Mouse (Mus musculus) olfactory bulb, adult 2 months (tissue): Measurements from ENCODE around the gene BC035044. TPM values are rescaled to one million over a fixed set of nuclear protein-coding genes. Genes with fewer than 3 reads are reported as not detected.
"Not testable (repeated sequence)": the region's sequence is repeated elsewhere in the genome, so short reads cannot be mapped to it uniquely, and the experiment has no call there.

ENCODE experiments used
- H3K27ac ChIP-seq: fragments of 200-500 bp; 2 replicates; pipeline ENCODE4 v1.5.1; 2012; ENCODE audit warnings: low read depth, low read length; ENCODE audit not compliant: insufficient read depth
- H3K4me1 ChIP-seq: fragments of 200-500 bp; 2 replicates; pipeline ENCODE4 v1.6.1; 2012; ENCODE audit warnings: low read length; ENCODE audit not compliant: control insufficient read depth, insufficient read depth
- H3K4me3 ChIP-seq: fragments of 200-500 bp; 2 replicates; pipeline ENCODE4 v1.5.1; 2012; ENCODE audit warnings: mild to moderate bottlenecking, low read depth, low read length, moderate library complexity; ENCODE audit not compliant: insufficient read depth
- CTCF ChIP-seq: fragments of 200-500 bp; IDR thresholded peaks from 2 replicates; pipeline ENCODE4 v1.5.1; 2012; ENCODE audit warnings: low read depth, mild to moderate bottlenecking, low read length, moderate library complexity; ENCODE audit not compliant: insufficient read depth
- POLR2A ChIP-seq: fragments of 200-500 bp; IDR thresholded peaks from 2 replicates; pipeline ENCODE4 v1.6.1; 2012; ENCODE audit warnings: mild to moderate bottlenecking, low read depth, low read length, moderate library complexity; ENCODE audit not compliant: insufficient read depth
- WGBS: fragments of 180-500 bp; shearing (Covaris S2); methylation state at CpG from one replicate; pipeline ENCODE4 v1.1.7; 2018; 5-methylcytosine and 5-hydroxymethylcytosine counted together
- polyA plus RNA-seq: library from polyadenylated mRNA; stranded (reverse); fragments of >200 nt; gene quantifications from 2 replicates; pipeline ENCODE4 v1.2.4, GENCODE M21; 2012; ENCODE audit warnings: low replicate concordance; ENCODE audit not compliant: missing spikeins, insufficient read depth, insufficient read length

The BC035044 gene
- polyA plus RNA-seq, 1 experiment, result not detected

DNA sequence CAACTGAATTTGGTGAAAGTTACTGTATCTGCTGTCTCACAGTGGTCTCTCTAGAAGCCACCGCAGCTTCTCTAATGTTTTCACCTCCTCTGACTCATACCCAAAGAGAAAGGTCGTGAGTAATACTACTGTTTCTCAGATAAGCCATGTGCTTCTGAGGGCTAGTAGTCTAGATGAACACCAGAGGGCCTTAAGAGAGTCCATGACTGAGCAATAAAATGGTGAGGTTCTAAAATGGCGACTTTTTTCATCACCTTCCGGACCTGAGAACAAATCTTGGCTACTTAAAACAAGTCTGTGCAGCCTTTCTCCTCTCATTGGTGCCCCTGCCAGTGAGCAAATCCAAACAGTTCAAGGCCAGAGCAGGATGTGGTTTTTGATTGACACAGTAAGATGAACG is 2.1 kb downstream of the BC035044 start:
- TF ChIP-seq POLR2A, result no peak
- TF ChIP-seq CTCF, result no peak
- no peak overlapping the region for H3K4me3 ChIP-seq
- H3K27ac ChIP-seq, result no peak overlapping the region
- H3K4me1 ChIP-seq, result no peaks in the 10 kb centered on the region
- WGBS, result 66% methylated on average over 5 of the region's 5 CpGs

DNA sequence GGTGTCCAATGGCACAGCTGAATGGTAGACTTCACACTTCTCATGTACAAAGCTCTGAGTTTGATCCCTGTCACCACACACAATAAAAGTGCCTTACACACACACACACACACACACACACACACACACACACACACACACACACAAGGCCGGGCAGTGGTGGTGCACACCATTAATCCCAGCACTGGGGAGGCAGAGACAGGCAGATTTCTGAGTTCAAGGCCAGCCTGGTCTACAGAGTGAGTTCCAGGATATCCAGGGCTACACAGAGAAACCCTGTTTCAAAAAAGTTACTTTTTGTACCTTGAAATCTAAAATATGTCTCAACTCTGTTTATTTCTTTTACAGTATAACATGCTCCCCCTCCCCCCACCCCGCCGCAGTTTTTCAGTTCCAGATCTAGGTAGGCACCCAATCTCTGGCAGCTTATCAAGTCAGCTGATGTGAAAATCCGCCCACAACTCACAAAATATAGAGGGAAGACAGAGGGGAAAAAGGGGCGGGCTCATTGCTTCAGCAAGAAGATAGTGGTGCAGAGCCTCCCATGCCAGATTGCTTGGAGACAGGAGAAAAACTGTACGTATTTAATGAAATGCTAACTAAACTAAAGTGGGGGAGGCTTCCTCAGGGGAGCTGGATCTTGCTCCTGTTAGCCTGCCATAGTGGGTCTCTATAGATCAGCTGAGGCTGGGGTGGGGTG is 3.7 kb downstream of the BC035044 start, which contains the start of gene Clec2i:
Gene Clec2i (plus strand): TSS at position 498 of the 700 bp plus-strand sequence.
- not testable (repeated sequence) for H3K4me1 ChIP-seq, H3K4me3 ChIP-seq, H3K27ac ChIP-seq
- WGBS, result 76% methylated on average over 6 of the region's 6 CpGs

DNA sequence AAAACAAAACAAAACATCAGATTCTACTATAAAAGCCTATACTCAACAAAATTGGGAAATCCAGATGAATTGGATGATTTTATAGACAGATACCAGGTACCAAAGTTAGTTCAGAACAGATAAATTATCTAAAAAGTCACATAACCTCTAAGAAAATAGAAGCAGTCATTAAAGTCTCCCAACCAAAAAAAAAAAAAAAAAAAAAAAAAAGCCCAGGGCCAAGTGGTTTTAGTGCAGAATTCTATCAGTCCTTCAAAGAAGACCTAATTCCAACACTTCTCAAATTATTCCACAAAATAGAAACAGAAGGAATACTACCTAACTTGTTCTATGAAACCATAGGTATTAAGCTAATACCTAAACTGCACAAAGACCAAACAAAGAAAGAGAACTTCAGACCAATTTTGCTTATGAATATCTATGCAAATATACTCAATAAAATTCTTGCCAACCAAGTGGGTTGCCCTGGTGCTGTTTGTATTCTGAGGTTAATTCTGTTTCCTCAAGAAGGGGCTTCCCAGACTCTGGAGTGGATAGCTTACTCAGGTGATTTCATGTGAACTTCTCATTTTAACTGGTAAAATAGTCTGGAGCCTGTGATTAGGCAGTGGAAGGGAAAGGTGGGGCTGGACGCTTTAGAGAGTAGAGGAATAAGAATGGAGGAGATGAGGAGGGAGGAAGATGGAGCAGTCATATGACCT is 18.9 kb downstream of the BC035044 start:
- Histone ChIP-seq H3K4me3 (no peak overlapping the region), H3K27ac (no peak overlapping the region), H3K4me1 (peaks cover 2% of the 10 kb centered on the region; the same call in 1 of the 2 replicates)
- WGBS, result 97% methylated on average over 1 of the region's 1 CpGs
- TF ChIP-seq POLR2A, result no peak
- no peak for TF ChIP-seq CTCF

DNA sequence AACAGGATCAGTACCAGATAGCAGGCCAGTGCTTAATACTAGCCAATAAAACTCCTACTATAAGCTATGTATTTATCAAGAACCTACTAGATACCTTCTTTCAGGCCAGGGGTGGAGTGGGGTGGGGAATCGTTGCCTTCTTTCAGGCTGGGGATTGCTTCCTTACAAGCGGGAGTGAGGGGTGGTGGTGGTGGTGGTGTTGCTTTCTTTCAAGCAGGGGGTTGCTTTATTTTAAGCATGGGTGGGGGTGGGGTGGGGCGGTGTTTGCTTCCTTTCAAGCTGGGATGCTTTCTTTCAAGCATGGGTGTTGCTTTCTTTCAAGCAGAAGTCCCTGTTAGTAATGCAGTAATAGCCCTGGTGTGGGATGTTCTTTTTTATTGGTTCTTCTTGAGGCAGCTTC is 22.1 kb downstream of the BC035044 start:
- Histone ChIP-seq H3K4me1 (peaks cover 2% of the 10 kb centered on the region; the same call in 1 of the 2 replicates), H3K27ac (no peak overlapping the region), H3K4me3 (no peak overlapping the region)
- TF ChIP-seq POLR2A (no peak), CTCF (no peak)
- WGBS, result 25% methylated on average over 3 of the region's 3 CpGs

DNA sequence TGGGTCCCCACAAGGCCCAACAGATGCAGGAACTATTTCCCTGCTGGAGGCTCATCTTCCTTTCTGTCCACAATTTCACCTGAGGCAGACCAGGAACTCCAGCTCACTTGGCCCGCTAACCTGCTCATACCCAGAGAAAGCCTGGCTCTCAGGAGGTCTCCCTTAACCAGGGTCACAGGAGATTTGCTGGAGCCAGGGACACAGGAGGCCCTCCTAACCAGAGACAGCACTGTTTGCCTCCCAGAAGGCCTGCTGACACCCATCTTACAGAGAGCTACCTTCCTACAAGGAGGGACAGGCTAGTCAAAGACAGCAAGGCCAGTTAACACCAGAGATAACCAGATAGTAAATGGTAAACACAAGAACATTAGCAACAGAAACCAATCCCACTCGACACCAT is 33.0 kb downstream of the BC035044 start:
- TF ChIP-seq POLR2A (no peak), CTCF (no peak)
- 0 out of 2 replicates have a peak, but pooled peaks cover 2% of the 10 kb centered on the region for H3K4me1 ChIP-seq
- WGBS, result 92% methylated on average over 2 of the region's 2 CpGs
- no peak overlapping the region for H3K4me3 ChIP-seq
- H3K27ac ChIP-seq, result no peak overlapping the region

DNA sequence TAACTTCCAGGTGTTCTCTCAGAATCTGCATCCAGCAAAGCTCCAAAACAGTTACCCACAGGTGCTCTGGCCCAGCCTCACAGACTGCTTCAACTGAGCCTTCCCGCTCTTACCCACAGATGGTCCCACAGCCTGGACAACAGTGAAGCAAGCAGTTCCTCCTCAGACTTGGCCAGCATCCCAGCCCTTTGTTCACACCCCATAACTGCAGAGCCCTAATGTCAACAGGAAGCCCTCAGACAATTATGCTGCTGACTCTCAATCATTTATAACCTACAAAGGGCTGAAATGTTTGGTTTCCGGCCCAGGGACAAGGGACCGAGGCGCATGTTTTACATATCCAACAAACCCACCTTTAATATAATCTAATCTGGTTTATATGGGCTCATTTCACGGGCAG is 34.7 kb downstream of the BC035044 start:
- no peak overlapping the region for H3K27ac ChIP-seq
- WGBS, result 63% methylated on average over 5 of the region's 5 CpGs
- no peak for TF ChIP-seq POLR2A
- no peak for TF ChIP-seq CTCF

DNA sequence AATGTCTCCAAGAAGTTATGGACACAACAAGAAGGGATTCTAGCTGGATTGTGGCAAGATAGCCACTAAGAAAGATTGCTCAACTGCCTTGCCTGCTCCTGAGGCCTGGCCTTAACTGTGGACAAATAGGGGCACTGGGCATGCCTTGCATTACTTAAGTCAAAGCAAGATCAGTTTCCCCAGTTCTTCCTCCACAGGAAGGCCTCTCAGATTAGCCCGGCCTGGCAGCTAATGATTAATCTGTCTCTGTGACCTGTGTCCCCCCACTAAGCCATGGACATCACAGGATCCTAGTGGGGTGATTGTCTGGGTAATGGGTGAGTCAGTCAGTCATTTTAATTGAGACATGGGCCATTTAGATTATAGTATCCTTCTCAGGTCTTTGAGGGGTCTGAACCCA is 35.4 kb downstream of the BC035044 start:
- WGBS, result 91% methylated on average over 1 of the region's 1 CpGs
- TF ChIP-seq CTCF (no peak), POLR2A (no peak)
- Histone ChIP-seq H3K4me3 (no peak overlapping the region), H3K4me1 (0 out of 2 replicates have a peak, but pooled peaks cover 2% of the 10 kb centered on the region), H3K27ac (no peak overlapping the region)

More for the DNA sequence above, 34.7 kb downstream of the BC035044 start:
- 0 out of 2 replicates have a peak, but pooled peaks cover 2% of the 10 kb centered on the region for H3K4me1 ChIP-seq
- H3K4me3 ChIP-seq, result no peak overlapping the region

DNA sequence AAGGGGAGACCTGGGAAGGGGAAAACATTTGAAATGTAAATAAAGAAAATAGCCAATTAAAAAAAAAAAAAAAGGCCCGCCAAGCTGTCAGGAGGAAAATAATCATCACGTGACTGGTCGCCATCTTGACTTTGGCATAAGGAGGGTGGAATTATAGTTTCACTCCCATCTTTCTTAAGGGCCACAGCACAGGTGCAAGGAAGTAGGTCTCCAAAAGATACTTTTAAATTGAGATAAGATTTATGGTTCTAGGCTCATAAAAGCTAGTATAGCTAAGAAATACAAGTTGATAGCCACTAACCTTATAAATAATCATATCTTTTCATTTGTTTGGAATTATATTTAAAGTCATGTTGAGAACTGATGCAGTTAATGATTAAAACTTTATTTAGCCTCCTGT is 36.0 kb downstream of the BC035044 start:
- H3K27ac ChIP-seq, result no peak overlapping the region
- no peak for TF ChIP-seq POLR2A
- TF ChIP-seq CTCF, result no peak

DNA sequence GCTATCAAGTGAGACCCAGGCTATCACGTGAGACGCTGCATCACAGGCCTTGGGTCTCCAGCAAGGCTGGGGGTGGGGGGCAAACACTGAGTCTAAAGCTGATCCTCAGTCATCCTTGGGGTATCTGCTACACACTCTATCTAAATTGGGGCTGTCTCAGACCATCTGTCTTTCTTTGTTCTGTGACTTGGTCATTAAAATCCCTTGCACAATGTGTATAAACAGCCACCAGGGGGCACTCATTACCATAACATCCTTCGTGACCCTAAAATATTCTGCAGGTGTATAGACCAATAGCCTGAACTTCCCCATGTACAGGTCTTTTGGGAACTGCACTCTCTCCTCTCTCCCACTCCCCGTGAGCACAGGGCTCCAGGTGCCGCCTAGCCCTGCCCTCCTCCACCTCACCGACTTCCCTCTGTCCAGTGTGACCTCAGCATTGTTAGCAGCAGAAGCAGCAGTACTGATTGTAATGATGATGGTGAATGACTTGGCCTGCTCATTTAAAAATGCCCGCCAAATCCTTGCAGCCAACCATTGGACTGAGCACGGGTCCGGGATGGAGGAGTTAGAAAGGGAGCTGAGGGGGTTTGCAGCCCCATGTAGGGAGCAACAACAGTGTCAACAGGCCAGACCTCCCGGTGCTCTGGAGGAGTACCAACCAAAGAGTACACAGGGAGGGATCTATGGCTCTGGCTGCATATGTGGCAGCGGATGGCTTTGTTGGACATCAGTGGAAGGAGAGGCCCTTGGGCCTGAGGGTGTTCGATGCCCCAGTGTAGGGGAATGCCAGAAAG is 36.7 kb downstream of the BC035044 start:
- WGBS, result 46% methylated on average over 12 of the region's 12 CpGs
- Histone ChIP-seq H3K27ac (no peak overlapping the region), H3K4me1 (peaks cover 2% of the 10 kb centered on the region; the same call in 1 of the 2 replicates), H3K4me3 (no peak overlapping the region)
- TF ChIP-seq POLR2A (no peak), CTCF (no peak)

More for the DNA sequence above, 36.0 kb downstream of the BC035044 start:
- Histone ChIP-seq H3K4me1 (0 out of 2 replicates have a peak, but pooled peaks cover 2% of the 10 kb centered on the region), H3K4me3 (no peak overlapping the region)
- WGBS, result 94% methylated on average over 3 of the region's 3 CpGs
